Mouse (Mus musculus) bone marrow, adult 2 months (tissue): ENCODE measurements at regions not wholly inside any gene's neighbourhood (a gene's known extent, or its start where the extent isn't known, plus 50 kb on each side); places are given as distances from the start of the nearest gene placed in this dataset.

Experiments
- CTCF ChIP-seq: fragments of 200-500 bp; IDR thresholded peaks from 2 replicates; pipeline ENCODE4 v1.5.1; 2011; ENCODE audit warnings: low read length, control low read depth; ENCODE audit not compliant: control insufficient read depth, insufficient read depth
- POLR2A ChIP-seq: fragments of 200-500 bp; IDR thresholded peaks from 2 replicates; pipeline ENCODE4 v1.6.1; 2011; ENCODE audit warnings: low read depth, mild to moderate bottlenecking, control low read depth, low read length, borderline replicate concordance; ENCODE audit not compliant: control insufficient read depth

GRCm38 (mm10) chr16:25181939-25182338 lies 104.7 kb upstream of the Tprg start:
- no peak for TF ChIP-seq CTCF
- TF ChIP-seq POLR2A: no peak
